Mouse (Mus musculus) CH12.LX (cell line): ENCODE measurements around the gene Cbl.

Experiments
- CHD1 ChIP-seq: IDR thresholded peaks from 2 replicates; pipeline ENCODE4 v1.6.1; 2012; ENCODE audit warnings: low read depth, low read length, improper control_type of control experiment, inconsistent platforms
- CHD2 ChIP-seq: IDR thresholded peaks from 2 replicates; pipeline ENCODE4 v1.6.1; 2011; ENCODE audit warnings: low read length, improper control_type of control experiment
- CTCF ChIP-seq, 2 experiments: IDR thresholded peaks in 1 of 2; conservative IDR thresholded peaks in 1 of 2; 2 replicates each; pipeline ENCODE4 v1.5.1; 2011 to 2012; ENCODE audit warnings: low read depth in 2 of 2, low read length in 2 of 2, improper control_type of control experiment in 1 of 2, inconsistent platforms in 1 of 2, mild to moderate bottlenecking in 1 of 2, moderate library complexity in 1 of 2
- JUN ChIP-seq: IDR thresholded peaks from 2 replicates; pipeline ENCODE4 v1.6.1; 2011; ENCODE audit warnings: low read depth, mild to moderate bottlenecking, low read length, improper control_type of control experiment, moderate library complexity; ENCODE audit not compliant: insufficient read depth
- JUND ChIP-seq: conservative IDR thresholded peaks from 2 replicates; pipeline ENCODE4 v1.6.1; 2011; ENCODE audit warnings: low read depth, low read length, improper control_type of control experiment
- NELFE ChIP-seq: IDR thresholded peaks from 2 replicates; pipeline ENCODE4 v1.6.1; 2011; ENCODE audit warnings: low read depth, low read length, improper control_type of control experiment
- NRF1 ChIP-seq: IDR thresholded peaks from 2 replicates; pipeline ENCODE4 v1.6.1; 2014; ENCODE audit warnings: low read depth, mild to moderate bottlenecking, inconsistent platforms, low read length, improper control_type of control experiment, moderate library complexity
- POLR2A ChIP-seq: IDR thresholded peaks from 2 replicates; pipeline ENCODE4 v1.6.1; 2011; ENCODE audit warnings: low read depth, mild to moderate bottlenecking, improper control_type of control experiment, low read length
- RCOR1 ChIP-seq: conservative IDR thresholded peaks from 2 replicates; pipeline ENCODE4 v1.6.1; 2012; ENCODE audit warnings: low read depth, mild to moderate bottlenecking, inconsistent platforms, low read length, improper control_type of control experiment
- TCF12 ChIP-seq: IDR thresholded peaks from 2 replicates; pipeline ENCODE4 v1.6.1; 2014; ENCODE audit warnings: low read depth, mild to moderate bottlenecking, inconsistent platforms, low read length, improper control_type of control experiment
- ZKSCAN1 ChIP-seq: IDR thresholded peaks from 2 replicates; pipeline ENCODE4 v1.6.1; 2012; ENCODE audit warnings: low read depth, inconsistent platforms, low read length, improper control_type of control experiment, borderline replicate concordance
- ZMIZ1 ChIP-seq: IDR thresholded peaks from 2 replicates; pipeline ENCODE4 v1.6.1; 2012; ENCODE audit warnings: low read depth, mild to moderate bottlenecking, inconsistent platforms, low read length, improper control_type of control experiment
- ZNF384 ChIP-seq: IDR thresholded peaks from 2 replicates; pipeline ENCODE4 v1.6.1; 2012; ENCODE audit warnings: low read depth, low read length, improper control_type of control experiment, inconsistent platforms

GRCm38 (mm10) chr9:44107110-44107509 lies 126.7 kb downstream of the Cbl start, which contains the start of gene C1qtnf5:
- TF ChIP-seq CTCF (conservative IDR thresholded peaks at IDR 0.05 in 1 of 2, IDR thresholded peaks at IDR 0.05 in 1 of 2; ENCODE audit: low read depth in 2 of 2, low read length in 2 of 2), result no peak
- TF ChIP-seq CHD2, result no peak
- no peak for TF ChIP-seq JUN
- no peak for TF ChIP-seq JUND
- TF ChIP-seq ZNF384, result no peak
- TF ChIP-seq NELFE, result no peak
- TF ChIP-seq ZMIZ1, result no peak
- TF ChIP-seq TCF12, result no peak
- TF ChIP-seq CHD1, result no peak
- no peak for TF ChIP-seq RCOR1
- TF ChIP-seq POLR2A, result no peak
- no peak for TF ChIP-seq ZKSCAN1
- TF ChIP-seq NRF1, result no peak
